Mouse (Mus musculus) cerebellum, adult 11 months (tissue): ENCODE measurements at regions not wholly inside any gene's neighbourhood (a gene's known extent, or its start where the extent isn't known, plus 50 kb on each side); places are given as distances from the start of the nearest gene placed in this dataset.
"Not testable (repeated sequence)": the region's sequence is repeated elsewhere in the genome, so short reads cannot be mapped to it uniquely, and the experiment has no call there.

Experiments
- DNase-seq: peaks from one replicate; pipeline ENCODE4 v3.0.0; 2022

DNA sequence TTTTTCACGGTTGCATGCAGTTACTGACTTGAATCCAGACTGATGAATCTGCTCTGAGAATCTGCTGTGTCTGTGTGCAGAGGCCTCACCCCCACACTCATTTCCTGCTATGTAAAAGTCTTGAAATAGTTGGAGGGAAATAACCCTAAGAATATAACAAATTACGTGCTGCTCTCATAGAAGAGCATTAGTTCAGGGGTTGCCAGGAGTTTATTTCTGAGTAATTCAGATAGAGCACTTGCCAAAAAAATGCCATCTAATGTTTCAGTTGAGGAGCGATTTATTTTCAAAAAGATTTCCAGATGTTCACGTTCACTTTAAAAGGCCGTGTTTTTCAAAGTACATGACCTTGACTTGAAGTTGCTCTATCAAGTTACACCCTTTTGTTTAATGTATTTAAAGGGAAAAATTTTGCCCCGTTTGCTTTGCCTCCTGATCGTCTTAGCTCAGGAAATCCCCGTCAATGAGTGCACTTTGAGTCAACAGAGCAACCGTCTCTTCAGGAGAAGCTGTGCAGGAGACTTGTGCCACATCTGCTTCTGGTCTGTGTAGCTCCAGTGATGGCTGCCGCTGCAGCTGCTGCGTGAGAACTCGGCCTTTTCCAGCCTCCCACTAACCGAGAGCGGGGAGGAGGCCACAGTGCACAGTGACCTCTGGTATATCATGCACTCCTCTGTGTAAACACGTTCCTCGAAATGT is 50.9 kb upstream of the Sec61g start:
- no peak for DNase-seq

- DNase-seq = no peak
Measured at GRCm38 (mm10) chr11:16561727-16562126, 53.4 kb upstream of the Sec61g start.

GRCm38 (mm10) chr11:16589085-16589680 is 80.9 kb upstream of the Sec61g start:
- no peak for DNase-seq

- no peak for DNase-seq
Measured at GRCm38 (mm10) chr11:16590541-16590940, 82.3 kb upstream of the Sec61g start.

DNA sequence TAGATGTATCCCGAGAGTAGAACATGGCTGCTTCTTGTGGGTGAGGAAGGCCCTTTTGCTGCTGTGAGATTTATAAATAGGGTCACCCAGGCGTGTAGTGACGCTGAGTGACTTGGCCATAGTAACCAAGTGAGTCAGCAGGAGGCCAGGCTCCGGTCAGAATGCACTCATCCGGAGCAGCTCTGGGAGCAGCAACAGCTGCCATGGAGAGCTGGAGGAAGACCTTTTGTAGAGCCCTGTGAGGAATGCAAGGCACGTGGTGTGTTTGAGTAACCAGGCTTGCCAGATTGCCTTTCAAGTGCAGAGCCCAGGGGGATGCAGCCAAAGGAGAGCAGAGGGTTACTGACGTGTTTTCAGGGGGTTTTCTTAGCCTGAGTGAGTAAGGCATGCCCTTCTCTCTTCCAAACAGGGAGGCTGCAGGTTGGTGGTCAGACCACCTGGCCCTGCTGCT is 83.2 kb upstream of the Sec61g start:
- peak; percentile 8 for DNase-seq

DNA sequence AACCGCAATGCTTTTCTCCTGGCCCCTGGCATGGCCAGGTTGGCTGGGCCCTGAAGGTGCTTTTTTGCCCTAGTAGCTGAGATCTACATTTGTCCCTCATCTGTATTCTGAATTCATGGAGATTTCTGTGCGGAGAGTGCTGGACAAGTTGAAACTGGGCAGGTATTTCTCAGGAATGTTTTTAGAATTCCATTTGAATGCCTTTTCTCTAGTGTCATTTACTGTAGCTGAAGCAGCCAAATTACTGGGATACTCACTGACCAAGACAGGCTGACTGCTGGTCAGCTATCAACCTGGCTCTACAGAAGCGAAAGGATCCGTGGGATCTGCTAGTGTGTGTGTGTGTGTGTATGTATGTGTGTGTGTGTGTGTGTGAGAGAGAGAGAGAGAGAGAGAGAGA is 83.7 kb upstream of the Sec61g start:
- DNase-seq = no peak

DNA sequence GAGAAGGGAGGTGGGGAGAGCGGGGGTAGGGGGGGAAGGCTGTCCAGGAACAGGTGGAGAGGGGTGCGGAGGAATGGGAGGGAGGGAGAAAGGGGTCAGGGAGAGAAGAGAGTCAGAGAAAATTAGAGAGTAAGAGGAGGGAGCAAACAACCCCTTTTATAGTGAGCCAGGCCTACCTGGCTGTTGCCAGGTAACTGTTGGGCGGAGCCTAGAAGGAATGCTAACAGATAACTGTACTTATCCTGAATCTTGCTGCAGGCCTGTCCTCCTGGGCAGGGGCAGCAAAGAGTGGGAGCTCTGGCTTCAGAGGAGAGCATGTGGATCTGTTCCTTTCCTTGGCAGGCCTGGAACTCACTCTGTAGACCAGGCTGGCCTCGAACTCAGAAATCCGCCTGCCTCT is 84.5 kb upstream of the Sec61g start:
- no peak for DNase-seq

DNA sequence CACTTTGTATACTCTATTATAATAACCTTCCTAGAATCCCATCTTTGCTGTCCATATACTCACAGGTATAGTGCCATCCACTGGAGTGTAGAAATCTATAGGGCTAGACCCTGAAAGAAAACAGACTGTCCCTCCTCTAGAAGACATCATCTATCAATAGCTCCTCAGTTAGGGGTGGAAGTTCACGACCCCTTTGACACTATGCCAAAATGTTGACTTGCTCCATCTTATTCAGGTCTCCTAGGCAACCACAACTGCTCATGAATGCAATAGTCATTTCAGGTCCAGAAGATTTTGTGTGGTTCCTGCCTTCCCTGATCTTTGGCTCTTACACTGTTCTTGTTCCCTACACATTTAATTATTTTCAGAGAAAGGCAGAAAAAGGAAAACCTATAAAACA is 86.5 kb upstream of the Sec61g start:
- no peak for DNase-seq

DNA sequence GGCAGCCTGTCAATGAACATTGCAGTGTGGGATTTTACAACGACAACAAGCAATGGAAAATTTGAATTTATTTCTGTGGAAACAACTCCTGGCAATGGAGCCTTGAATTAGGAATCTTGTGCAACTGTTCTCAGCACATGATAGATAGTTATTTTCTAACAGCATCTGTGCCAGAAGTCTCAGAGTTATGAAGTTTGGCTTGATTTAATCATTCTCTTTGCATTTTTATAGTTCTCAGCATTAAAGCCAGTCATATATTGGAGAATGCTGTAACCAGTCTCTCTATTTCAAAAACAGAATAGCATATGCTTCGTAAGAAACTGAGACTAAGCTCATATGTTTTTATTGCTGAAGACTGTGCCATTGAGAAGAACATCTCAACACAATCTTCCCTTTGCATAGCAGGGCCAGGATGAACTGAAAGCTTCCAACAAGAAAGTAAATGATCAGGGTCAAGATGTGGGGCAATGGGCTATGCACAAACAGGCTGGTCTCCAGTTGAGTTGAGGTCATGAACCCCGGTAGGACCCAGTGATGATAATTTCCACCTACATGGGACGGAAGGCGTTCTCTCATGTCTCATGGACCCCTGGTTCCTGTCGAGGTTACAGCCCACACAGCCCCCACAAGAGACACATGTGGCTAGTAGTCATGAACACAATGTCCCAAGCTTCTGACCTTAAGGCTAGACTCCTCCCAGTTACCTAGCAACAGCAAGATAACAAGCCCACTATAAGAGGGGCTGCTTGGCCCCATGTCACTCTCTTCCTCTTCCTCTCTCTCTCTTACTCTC is 89.0 kb upstream of the Sec61g start:
- DNase-seq = no peak

GRCm38 (mm10) chr11:16602947-16603346 is 94.7 kb upstream of the Sec61g start:
- DNase-seq = no peak

GRCm38 (mm10) chr11:16606435-16607214 is 98.3 kb upstream of the Sec61g start:
- DNase-seq = no peak

DNA sequence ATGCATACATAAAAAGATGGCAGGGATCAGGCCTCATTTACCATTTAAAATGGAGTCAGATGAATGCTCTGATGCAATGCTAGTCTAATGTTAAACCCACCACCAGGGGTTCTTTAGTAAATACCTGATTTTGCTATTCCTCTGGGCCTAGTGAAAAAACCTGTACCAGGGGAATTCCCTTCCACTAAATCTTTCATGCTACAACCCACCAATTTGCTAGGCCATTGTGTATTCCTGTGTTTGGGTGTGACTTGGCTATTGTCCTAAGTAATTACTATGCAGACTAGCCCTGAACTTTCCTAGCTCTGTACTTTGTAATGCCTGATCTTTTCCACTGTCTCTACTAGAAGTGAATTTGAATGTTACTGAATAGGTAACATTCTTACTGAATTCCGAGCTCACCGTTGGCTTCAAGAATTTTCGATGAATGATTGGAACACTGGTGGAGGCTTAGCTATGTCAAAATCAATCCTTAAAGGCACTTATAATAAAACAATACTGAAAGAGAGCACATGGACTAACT is 99.7 kb upstream of the Sec61g start:
- DNase-seq = not testable (repeated sequence)

DNA sequence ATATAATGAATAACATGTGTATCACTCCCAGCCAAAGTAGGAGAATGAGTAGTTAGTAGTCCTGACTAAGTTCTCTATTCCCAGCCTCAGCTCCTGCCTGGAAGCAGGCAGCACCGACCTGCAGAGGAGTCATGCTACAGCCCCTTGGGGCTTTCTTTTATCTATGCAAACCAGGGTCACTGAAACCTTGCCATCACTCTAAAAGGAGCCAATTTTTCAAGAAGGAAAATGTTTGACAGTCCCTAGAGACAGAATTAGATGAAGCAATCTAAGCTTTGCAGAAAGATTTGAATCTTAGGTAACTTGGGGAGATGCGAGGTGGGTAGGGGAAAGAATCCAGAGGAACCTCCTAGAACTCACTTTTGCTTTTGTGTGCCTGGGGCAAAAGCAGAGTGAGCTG is 103.5 kb upstream of the Sec61g start:
- DNase-seq = no peak

DNA sequence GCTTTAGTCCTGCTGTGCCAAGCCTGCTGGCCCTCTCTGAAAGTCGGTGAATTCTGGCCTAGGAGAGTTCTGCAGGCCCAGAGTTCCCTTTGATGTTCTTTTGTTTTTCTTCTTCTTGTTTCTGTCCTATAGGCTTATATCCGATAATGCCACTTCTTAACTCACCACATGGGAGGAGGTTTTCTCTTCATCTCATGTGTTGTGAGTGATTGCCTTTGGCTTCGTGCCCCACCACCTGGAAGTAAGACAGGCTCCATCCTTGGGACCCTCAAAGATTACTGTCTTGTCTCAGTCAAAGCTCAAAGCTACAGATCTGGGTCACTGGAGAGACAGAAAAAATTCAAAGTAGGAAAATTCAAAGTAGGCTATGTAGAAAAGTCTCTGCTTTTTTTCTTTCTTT is 104.2 kb upstream of the Sec61g start:
- no peak for DNase-seq

DNA sequence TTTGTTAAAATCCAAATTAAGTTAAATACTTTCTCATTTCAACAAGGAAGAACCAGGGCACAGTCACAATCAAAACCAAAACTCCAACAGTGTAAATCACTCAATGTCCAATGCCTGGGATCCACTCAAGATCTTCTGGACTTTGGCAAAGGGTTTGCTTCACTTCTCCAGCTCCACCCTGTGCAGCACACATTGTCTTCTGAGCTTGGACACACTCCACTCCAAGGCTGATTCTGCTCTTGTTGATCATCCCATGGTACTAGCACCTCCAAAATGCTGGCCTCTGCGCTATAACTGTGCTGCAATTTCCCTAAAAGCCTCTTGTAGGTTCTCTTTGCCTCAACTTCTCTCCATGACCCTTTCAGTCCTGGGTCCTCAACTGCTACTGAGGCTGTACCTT is 111.5 kb upstream of the Sec61g start:
- DNase-seq = no peak

DNA sequence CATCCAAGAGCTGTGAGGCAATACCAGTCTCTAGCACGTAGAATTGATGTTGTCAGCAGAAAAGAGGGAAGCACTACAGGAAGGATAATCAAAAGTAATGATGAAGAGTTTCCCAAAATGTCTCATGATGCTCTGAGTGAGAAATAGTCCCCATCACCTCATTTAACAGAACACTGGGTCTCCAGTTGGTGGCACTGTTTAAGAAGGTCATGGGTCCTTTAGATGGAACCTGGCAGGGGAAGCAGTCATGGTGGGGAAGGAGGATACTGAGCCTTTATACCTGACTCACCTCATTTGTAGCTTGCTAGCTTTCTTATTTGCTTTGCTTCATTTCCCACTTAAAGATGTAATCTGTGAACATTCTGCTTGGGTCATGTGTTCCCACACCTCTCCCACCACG is 115.4 kb upstream of the Sec61g start:
- DNase-seq = no peak

DNA sequence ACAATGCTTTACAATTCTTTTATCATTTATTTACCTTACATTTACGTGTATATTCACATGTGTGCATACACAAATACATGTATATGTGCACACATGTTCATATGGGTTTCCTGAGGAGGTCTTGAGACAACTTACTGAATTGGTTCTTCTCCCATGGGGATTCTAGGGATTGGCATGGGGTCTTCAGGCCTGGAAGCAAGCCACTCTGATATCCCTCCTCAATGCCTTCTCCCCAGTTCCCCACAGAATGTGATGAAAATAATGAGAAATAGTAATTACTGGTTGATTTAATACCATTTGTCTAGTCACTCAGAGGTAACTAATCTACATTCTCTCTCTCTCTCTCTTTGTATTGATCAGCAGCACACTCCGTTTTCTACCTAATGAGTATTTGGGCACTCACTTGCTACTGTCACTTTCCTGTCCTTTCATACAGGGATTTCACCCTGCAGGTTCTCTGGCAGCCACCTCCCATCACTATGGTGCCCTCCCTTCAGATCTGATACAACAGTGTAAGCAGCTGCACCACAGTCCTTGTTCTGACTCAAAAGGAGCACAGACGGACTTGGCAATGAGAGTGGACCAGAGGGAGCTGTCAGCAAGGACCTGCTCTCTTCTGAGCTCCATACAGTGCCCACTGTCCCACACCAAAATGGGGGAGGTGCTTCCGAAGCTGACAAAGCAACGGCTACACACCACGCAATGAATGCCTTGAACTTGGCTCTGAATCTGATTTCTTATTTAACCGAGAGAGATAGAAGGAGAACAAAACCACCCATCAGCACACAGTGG is 119.2 kb upstream of the Sec61g start:
- no peak for DNase-seq

- no peak for DNase-seq
Measured at GRCm38 (mm10) chr11:16629410-16630129, 121.3 kb upstream of the Sec61g start.

- not testable (repeated sequence) for DNase-seq
Measured at GRCm38 (mm10) chr11:16635796-16636195, 116.2 kb upstream of the Egfr start.

- no peak for DNase-seq
Measured at GRCm38 (mm10) chr11:16637679-16638078, 114.3 kb upstream of the Egfr start.

DNA sequence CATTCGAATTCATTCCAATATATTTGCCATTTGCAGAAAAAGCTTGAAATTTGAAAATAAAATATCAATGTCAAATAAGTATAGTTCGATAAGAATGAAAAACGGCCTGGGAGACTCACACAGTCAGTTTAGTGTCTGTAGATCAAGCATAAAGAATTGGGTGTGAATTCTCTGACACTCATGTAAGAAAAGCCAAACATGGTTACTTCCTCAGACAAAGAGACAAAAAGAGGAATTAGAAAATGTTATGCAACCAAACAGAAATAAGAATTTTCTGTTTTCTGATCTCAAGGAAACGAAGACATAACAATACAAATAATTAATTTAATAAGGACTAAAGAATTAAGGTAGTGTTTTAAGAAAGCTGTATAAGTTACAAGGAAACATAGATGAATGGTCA is 113.7 kb upstream of the Egfr start:
- no peak for DNase-seq
